Mouse (Mus musculus): ENCODE measurements at regions not wholly inside any gene's neighbourhood (a gene's known extent, or its start where the extent isn't known, plus 50 kb on each side); places are given as distances from the start of the nearest gene placed in this dataset.

- Histone ChIP-seq H3K9ac (ENCODE audit: low read depth, low read length) (no peak overlapping the region), H3K4me1 (ENCODE audit: control insufficient read depth, insufficient read depth, low read length) (no peaks in the 10 kb centered on the region), H3K4me3 (ENCODE audit: low read length) (no peak overlapping the region), H3K27ac (ENCODE audit: low read length) (no peak overlapping the region), H3K9me3 (ENCODE audit: control insufficient read depth, low read length) (no peaks in the 10 kb centered on the region), H3K27me3 (replicated peaks; ENCODE audit: control insufficient read depth, insufficient read depth, low read length) (no peaks in the 10 kb centered on the region), H3K4me2 (ENCODE audit: low read depth, low read length) (no peak overlapping the region), H3K36me3 (ENCODE audit: control insufficient read depth, insufficient read depth, low read length) (no peaks in the 10 kb centered on the region)
- 68% methylated on average over 4 of the region's 4 CpGs for WGBS
- no peak for ATAC-seq
These were observed 158.7 kb upstream of the Gm15217 start for GRCm38 (mm10) chr14:46220483-46220882.

GRCm38 (mm10) chr14:46221897-46222669 lies 157.1 kb upstream of the Gm15217 start:
- Histone ChIP-seq H3K36me3 (ENCODE audit: control insufficient read depth, insufficient read depth, low read length) (no peaks in the 10 kb centered on the region), H3K4me3 (ENCODE audit: low read length) (no peak overlapping the region), H3K9ac (ENCODE audit: low read depth, low read length) (no peak overlapping the region), H3K4me1 (ENCODE audit: control insufficient read depth, insufficient read depth, low read length) (no peaks in the 10 kb centered on the region), H3K9me3 (ENCODE audit: control insufficient read depth, low read length) (no peaks in the 10 kb centered on the region), H3K4me2 (ENCODE audit: low read depth, low read length) (no peak overlapping the region), H3K27ac (ENCODE audit: low read length) (no peak overlapping the region), H3K27me3 (replicated peaks; ENCODE audit: control insufficient read depth, insufficient read depth, low read length) (no peaks in the 10 kb centered on the region)
- no peak for ATAC-seq
- 82% methylated on average over 4 of the region's 4 CpGs for WGBS

- Histone ChIP-seq H3K4me2 (ENCODE audit: low read depth, low read length) (no peak overlapping the region), H3K4me3 (ENCODE audit: low read length) (no peak overlapping the region), H3K4me1 (ENCODE audit: control insufficient read depth, insufficient read depth, low read length) (no peaks in the 10 kb centered on the region), H3K9me3 (ENCODE audit: control insufficient read depth, low read length) (no peaks in the 10 kb centered on the region), H3K27me3 (replicated peaks; ENCODE audit: control insufficient read depth, insufficient read depth, low read length) (no peaks in the 10 kb centered on the region), H3K36me3 (ENCODE audit: control insufficient read depth, insufficient read depth, low read length) (no peaks in the 10 kb centered on the region), H3K9ac (ENCODE audit: low read depth, low read length) (no peak overlapping the region), H3K27ac (ENCODE audit: low read length) (no peak overlapping the region)
- ATAC-seq, result no peak
- 72% methylated on average over 6 of the region's 6 CpGs for WGBS
These were observed 156.2 kb upstream of the Gm15217 start for GRCm38 (mm10) chr14:46223008-46223407.

- Histone ChIP-seq H3K9ac (ENCODE audit: low read depth, low read length) (no peak overlapping the region), H3K36me3 (ENCODE audit: control insufficient read depth, insufficient read depth, low read length) (no peaks in the 10 kb centered on the region), H3K4me1 (ENCODE audit: control insufficient read depth, insufficient read depth, low read length) (no peaks in the 10 kb centered on the region), H3K4me3 (ENCODE audit: low read length) (no peak overlapping the region), H3K27me3 (replicated peaks; ENCODE audit: control insufficient read depth, insufficient read depth, low read length) (no peaks in the 10 kb centered on the region), H3K27ac (ENCODE audit: low read length) (no peak overlapping the region), H3K9me3 (ENCODE audit: control insufficient read depth, low read length) (no peaks in the 10 kb centered on the region), H3K4me2 (ENCODE audit: low read depth, low read length) (no peak overlapping the region)
- 66% methylated on average over 4 of the region's 4 CpGs for WGBS
- no peak for ATAC-seq
These were observed 154.7 kb upstream of the Gm15217 start for GRCm38 (mm10) chr14:46224421-46224950.

- WGBS, result 60% methylated on average over 6 of the region's 6 CpGs
- no peak for ATAC-seq
- Histone ChIP-seq H3K36me3 (ENCODE audit: control insufficient read depth, insufficient read depth, low read length) (no peaks in the 10 kb centered on the region), H3K27me3 (replicated peaks; ENCODE audit: control insufficient read depth, insufficient read depth, low read length) (no peaks in the 10 kb centered on the region), H3K27ac (ENCODE audit: low read length) (no peak overlapping the region), H3K4me2 (ENCODE audit: low read depth, low read length) (no peak overlapping the region), H3K4me1 (ENCODE audit: control insufficient read depth, insufficient read depth, low read length) (no peaks in the 10 kb centered on the region), H3K4me3 (ENCODE audit: low read length) (no peak overlapping the region), H3K9me3 (ENCODE audit: control insufficient read depth, low read length) (no peaks in the 10 kb centered on the region), H3K9ac (ENCODE audit: low read depth, low read length) (no peak overlapping the region)
These were observed 153.2 kb upstream of the Gm15217 start for GRCm38 (mm10) chr14:46225851-46226608.

GRCm38 (mm10) chr14:46234040-46234439 lies 145.2 kb upstream of the Gm15217 start:
- Histone ChIP-seq H3K4me3 (ENCODE audit: low read length) (no peak overlapping the region), H3K9me3 (ENCODE audit: control insufficient read depth, low read length) (no peaks in the 10 kb centered on the region), H3K9ac (ENCODE audit: low read depth, low read length) (no peak overlapping the region), H3K27ac (ENCODE audit: low read length) (no peak overlapping the region), H3K36me3 (ENCODE audit: control insufficient read depth, insufficient read depth, low read length) (no peaks in the 10 kb centered on the region), H3K27me3 (replicated peaks; ENCODE audit: control insufficient read depth, insufficient read depth, low read length) (no peaks in the 10 kb centered on the region), H3K4me2 (ENCODE audit: low read depth, low read length) (no peak overlapping the region), H3K4me1 (ENCODE audit: control insufficient read depth, insufficient read depth, low read length) (no peaks in the 10 kb centered on the region)
- ATAC-seq, result no peak
- 55% methylated on average over 3 of the region's 3 CpGs for WGBS

GRCm38 (mm10) chr14:46234835-46235234 lies 144.4 kb upstream of the Gm15217 start:
- WGBS, result 95% methylated on average over 8 of the region's 8 CpGs
- no peaks in the 10 kb centered on the region for H3K27me3 ChIP-seq (replicated peaks; ENCODE audit: control insufficient read depth, insufficient read depth, low read length)
- no peak overlapping the region for H3K4me2 ChIP-seq (ENCODE audit: low read depth, low read length)
- no peaks in the 10 kb centered on the region for H3K4me1 ChIP-seq (ENCODE audit: control insufficient read depth, insufficient read depth, low read length)
- H3K36me3 ChIP-seq (ENCODE audit: control insufficient read depth, insufficient read depth, low read length), result no peaks in the 10 kb centered on the region
- ATAC-seq, result no peak
- H3K9ac ChIP-seq (ENCODE audit: low read depth, low read length), result no peak overlapping the region
- H3K4me3 ChIP-seq (ENCODE audit: low read length), result no peak overlapping the region
- no peak overlapping the region for H3K27ac ChIP-seq (ENCODE audit: low read length)
- no peaks in the 10 kb centered on the region for H3K9me3 ChIP-seq (ENCODE audit: control insufficient read depth, low read length)

- Histone ChIP-seq H3K27ac (ENCODE audit: low read length) (no peak overlapping the region), H3K9ac (ENCODE audit: low read depth, low read length) (no peak overlapping the region), H3K9me3 (ENCODE audit: control insufficient read depth, low read length) (no peaks in the 10 kb centered on the region), H3K4me1 (ENCODE audit: control insufficient read depth, insufficient read depth, low read length) (no peaks in the 10 kb centered on the region), H3K4me2 (ENCODE audit: low read depth, low read length) (no peak overlapping the region), H3K4me3 (ENCODE audit: low read length) (no peak overlapping the region), H3K36me3 (ENCODE audit: control insufficient read depth, insufficient read depth, low read length) (no peaks in the 10 kb centered on the region), H3K27me3 (replicated peaks; ENCODE audit: control insufficient read depth, insufficient read depth, low read length) (no peaks in the 10 kb centered on the region)
- 65% methylated on average over 15 of the region's 15 CpGs for WGBS
- no peak; the same call in 1 of the 2 replicates for ATAC-seq
These were observed 139.0 kb upstream of the Gm15217 start for GRCm38 (mm10) chr14:46240046-46240800.

GRCm38 (mm10) chr14:46240896-46241295 lies 138.3 kb upstream of the Gm15217 start:
- H3K9me3 ChIP-seq (ENCODE audit: control insufficient read depth, low read length), result no peaks in the 10 kb centered on the region
- no peaks in the 10 kb centered on the region for H3K4me1 ChIP-seq (ENCODE audit: control insufficient read depth, insufficient read depth, low read length)
- no peak overlapping the region for H3K9ac ChIP-seq (ENCODE audit: low read depth, low read length)
- no peak overlapping the region for H3K4me3 ChIP-seq (ENCODE audit: low read length)
- no peak overlapping the region for H3K27ac ChIP-seq (ENCODE audit: low read length)
- no peak overlapping the region for H3K4me2 ChIP-seq (ENCODE audit: low read depth, low read length)
- no peak for ATAC-seq
- H3K27me3 ChIP-seq (replicated peaks; ENCODE audit: control insufficient read depth, insufficient read depth, low read length), result no peaks in the 10 kb centered on the region
- WGBS, result 57% methylated on average over 2 of the region's 2 CpGs
- H3K36me3 ChIP-seq (ENCODE audit: control insufficient read depth, insufficient read depth, low read length), result no peaks in the 10 kb centered on the region
